Mouse (Mus musculus) cerebellum, postnatal 25 days (tissue): ENCODE results near the gene Fxr1.
A peak's percentile ranks its signal among the peaks of the same experiment; 100 is the strongest.
"Not testable (repeated sequence)": the region's sequence is repeated elsewhere in the genome, so short reads cannot be mapped to it uniquely, and the experiment has no call there.

ENCODE experiments used
- DNase-seq, 2 experiments: peaks; one replicate each; pipeline ENCODE4 v3.0.0; 2021; ENCODE audit warnings: mixed read lengths in 2 of 2

Gene Fxr1

DNA sequence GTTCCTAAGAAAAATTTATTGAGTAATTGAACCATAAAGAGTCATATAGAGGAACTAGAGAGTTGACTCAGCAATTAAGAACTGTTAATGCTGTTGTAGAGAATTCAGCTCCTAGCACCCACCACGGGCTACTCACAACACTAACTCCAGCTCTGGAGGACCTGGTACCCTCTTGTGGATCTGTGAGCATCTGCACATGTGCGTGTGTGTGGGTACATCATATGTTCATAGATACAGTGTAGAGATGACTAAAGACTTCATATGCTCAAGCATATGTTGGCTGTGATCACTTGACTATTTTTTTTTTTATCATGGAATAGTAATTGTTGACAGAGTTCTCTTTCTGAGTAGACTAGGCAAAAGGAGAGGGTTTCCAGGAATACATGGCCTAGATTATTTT lies 42.6 kb downstream of the Fxr1 start:
- DNase-seq, result no peak

DNA sequence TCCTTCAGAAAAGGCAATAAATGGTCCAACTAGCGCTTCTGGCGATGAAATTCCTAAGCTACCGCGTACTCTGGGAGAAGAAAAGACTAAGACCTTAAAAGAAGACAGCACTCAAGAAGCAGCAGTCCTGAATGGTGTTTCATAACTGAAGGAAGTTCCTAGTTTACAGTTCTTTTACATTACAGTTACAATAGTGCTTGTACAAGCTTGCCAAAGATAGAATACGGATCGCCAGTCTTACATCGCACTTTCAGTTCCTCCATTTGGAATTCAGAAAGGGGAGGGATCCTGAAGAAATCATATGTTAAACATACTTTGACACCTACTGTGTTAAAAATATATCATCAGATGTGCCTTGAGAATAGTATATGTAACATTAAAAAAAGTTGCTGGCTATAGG lies 49.2 kb downstream of the Fxr1 start:
- DNase-seq, result not testable (repeated sequence)

DNA sequence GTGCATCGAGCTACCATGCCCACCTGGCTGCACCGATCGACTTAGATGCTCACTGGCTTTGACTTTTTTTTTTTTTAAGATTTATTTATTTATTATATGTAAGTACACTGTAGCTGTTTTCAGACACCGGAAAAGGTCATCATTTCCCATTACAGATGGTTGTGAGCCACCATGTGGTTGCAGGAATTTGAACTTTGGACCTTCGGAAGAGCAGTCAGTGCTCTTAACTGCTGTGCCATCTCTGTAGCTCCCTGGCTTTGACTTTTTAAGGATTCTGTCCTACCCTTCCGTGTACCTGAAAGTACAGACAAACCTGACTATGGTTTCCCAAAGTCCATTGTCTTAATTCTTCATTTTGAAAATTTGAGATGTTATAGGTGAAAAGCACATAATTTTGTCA lies 53.0 kb downstream of the Fxr1 start:
- no peak for DNase-seq

DNA sequence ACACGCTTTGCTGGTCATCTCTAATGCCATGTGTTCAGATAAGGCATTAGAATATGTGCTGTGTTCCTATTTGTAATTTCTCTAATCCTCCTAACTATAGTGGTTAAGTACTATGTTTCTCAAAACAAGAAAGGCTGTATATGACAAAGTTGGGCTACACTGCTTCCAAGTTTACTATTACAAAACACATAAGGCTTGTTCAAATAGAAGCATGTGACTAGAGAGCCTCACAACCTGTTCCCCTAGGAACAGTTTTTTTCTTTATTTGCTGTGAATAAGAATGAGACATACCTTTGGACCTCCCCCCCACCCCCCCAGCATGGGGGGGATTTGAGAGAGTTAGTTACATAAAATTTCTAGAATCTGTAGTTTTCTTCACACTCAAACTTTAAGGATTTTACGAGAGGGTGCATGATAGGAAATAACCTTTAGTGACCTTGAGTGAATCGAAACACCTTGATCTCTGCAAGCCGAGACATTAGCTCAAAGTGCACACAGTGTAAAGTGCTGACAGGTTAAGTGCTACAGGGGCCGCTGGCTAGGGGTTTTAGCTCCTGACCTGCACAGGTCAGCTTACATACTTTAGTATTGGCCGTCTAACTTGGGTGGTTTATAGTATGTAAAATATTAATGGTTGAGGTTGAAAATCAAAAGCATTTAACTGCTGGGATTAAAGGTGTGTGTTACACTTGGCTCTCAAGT lies 56.5 kb downstream of the Fxr1 start:
- no peak for DNase-seq

DNA sequence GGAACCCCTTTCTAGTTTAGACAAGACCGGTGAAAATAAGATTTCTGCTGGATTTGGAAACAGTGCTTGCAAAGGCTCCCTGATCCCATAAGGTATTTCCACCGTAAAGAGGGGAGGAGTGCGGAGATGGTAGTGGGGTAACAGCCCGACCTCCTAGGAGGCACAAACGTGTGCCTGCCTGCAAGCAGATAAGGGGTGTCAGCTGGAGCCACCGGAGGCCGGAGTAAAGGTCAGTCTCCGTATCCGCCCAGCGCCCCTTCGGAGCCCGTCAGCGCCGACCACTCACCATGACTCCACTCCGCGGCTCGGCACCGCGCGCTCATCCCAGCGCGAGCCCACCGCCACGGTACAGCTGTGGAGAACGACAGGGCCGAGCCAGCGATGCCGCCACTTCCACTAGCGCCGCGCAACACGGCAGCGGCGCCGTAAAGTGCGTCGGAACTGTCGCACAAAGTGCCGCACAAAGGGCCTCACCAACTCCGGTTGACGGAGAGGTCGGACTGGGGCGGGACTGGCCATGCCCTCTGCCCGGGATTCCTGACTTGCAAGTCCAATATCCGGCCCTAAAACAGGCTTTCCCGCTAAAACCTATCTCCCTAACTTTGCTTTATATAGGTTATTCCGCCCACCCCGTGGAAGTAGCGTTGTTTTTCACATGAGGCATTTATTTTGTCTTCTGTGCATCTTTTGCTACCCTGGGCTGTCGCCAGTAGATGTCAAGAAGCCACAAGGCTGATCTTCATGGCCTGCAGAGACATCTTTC lies 61.3 kb downstream of the Fxr1 start, which contains the start of gene Dnajc19:
Gene Dnajc19 (minus strand): TSS at position 422 of the 763 bp plus-strand sequence.
- DNase-seq, result peak; percentile 98

DNA sequence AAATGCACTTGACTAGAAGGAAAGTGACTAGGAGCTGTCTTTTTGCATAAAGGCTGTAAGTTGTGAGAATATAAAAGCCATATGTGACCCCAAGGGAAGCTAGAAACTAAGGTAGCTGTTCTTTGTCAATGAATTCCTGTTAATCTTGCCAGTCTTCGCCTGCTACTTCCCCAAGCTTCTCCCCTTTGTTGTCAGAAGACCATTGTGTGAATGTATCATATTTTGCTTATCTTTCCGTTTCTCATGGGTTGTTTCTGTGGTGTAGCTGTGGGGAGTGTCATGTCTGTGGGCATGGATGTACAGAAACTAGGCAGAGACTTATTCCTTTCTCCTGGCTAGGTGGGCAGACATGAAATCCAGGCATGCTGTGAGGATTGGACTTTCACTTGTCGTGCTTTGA lies 62.2 kb downstream of the Fxr1 start:
- no peak for DNase-seq

DNA sequence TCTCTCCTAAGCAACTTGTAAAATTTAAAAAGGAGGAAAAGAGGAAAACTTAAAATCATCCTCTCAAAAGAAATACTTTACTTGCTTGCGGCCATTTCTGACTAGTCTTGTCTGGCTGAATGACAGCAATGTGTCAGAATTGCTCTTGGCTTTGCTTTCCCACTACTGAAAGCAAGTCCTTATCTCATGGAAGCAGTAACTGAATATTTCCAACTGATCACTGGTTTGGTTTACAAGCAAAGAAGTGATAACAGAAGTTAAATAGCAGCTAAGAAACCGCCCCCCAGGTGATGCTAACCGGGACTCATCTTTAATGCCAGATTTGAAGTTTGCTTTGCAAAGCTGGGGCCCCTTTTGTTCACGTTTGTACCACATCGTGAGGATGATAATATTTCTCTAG lies 63.9 kb downstream of the Fxr1 start:
- DNase-seq, result no peak

DNA sequence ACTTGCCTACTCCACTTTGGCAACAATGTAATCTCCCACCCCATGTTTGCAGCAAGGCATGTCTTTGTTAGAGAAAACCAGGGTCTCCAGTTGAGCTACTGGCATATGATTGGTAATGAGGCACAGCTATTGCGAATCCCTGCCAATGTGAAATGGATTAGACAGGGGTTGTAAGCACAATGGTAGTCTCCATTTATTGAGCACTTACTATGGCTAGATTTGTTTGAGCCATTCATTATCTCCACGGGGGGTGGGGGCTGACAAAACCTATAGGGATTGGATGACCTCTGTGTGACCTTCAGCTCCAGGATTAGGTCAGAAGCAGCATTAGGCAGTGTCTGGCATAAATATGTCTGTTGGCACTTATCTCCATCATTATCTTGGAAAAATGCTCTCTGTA lies 83.1 kb downstream of the Fxr1 start:
- DNase-seq, result no peak

DNA sequence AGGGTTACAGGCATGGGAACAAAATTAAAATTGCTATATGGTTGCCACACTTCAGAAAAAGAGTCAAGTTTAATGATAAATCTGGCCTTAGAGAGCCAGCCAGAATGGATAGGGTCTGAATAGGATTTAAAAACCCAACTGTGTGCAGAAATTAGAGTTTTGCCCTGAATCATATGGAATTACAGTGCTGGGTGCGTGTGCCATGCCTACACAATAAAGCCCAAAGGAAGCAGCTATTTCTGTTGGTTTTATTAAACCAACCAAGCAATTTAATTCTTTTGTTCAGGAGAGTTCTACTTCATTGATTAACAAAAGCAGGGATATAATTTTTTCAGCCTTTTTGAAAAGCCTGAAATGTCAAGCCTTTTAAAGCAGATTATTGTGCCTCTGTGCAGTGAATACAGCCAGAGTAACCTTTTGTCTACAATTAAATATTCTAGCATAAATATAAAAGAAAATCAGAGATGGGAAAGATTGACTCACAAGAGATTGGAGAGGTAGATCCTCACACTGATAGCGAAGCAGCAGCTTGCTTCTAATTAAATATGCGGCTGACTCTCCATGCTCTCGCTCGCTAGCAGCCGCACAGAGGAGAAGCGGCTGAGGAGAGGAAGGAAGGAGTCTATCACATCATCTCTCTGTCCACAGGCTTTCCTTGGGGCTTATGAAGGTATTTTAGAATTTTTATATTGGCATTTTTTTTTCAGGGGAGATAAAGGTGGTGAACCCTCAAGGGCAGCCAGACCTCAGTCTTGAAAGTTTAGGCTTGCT lies 84.3 kb downstream of the Fxr1 start:
- DNase-seq, result no peak

DNA sequence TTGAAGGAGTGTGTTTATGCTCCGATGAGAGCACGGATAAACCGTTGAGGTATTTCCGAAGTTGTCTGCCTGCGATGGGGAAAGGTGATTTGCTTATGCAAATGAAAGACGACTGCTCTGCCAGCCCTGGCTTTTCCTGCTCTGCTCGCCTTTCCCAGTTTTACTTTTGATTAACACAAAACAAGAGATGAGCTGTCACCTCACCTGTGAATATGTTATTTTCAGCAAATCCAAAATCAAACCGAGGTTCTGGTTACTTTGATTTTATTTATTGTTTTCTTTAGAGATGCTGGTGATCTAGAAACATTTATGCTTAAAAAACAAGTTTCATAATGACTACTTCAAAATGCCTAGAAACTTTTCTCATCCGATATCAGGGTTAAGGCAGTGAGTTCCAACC lies 86.7 kb downstream of the Fxr1 start:
- DNase-seq, result no peak

DNA sequence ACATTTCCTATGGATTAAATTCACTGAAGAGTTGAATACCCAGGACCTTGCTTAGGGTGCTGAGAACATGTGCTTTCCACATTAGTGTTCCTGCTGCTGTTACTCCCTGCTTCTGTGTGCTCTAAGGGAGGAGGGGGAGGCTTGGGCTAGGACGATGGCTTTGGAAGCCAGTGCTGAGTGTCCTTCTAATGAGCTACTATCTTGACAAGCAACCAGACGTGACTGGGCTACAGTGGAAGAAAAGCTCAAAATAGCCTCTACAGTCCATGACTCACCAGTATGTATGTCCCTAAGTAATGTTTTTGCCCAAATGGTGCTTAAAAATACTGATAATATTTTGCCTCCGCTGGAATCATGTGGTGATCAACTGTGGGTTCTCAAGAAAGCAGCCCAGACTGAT lies 87.9 kb downstream of the Fxr1 start:
- DNase-seq, result no peak

DNA sequence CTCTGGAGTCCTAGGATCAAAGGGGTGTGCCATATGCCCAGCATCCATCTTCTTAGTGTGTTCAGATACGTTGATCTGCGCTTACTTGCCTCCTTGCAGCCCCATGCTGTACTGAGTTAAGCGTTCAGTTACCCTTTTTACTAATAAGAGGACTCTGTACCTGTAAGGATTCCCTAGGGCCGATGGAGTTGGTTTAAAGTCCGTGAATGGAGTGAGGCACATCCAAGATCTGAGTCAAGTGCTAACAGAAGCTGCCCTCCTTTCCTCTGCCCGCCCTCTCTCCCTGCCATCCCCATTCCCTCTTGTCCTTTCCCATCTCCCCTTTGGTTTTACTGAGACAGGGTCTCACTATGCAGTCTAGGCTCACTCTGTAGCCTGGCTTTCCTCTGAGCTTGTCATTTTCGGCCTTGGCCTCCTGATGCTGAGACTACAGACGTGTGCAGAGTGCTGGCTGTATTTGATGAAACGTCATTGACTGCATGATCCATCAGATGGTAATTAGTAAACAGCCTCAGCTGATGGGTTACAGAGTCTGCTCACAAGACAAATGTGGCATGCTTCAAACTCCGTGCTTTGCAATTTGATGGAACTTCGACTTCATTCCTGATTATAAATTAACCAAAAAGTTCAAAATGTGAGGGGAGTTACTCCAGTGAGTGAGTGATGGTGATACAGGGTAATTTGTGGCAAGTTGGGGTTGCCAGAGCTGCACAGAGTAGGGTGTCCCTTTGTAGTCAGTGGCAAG lies 92.4 kb downstream of the Fxr1 start:
- no peak for DNase-seq

DNA sequence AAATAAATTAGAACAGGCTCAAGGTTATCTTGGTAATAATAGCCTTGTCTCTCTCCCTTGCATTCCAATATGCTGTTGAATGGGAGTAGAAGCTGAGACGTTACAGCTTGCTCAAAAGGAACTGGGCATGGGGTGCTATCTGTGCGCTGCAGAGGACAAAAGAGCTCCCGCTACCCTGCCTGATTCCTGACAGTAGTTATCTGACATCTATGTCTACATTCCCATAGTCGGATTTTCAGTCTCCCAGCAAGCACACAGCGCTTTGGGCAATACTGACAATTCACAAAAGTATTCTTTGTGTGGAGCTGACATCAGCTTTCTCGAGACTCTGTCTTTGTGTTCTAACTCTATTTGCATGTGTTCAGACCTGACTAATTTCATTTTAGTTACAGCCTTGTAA lies 96.1 kb downstream of the Fxr1 start:
- DNase-seq, result no peak

DNA sequence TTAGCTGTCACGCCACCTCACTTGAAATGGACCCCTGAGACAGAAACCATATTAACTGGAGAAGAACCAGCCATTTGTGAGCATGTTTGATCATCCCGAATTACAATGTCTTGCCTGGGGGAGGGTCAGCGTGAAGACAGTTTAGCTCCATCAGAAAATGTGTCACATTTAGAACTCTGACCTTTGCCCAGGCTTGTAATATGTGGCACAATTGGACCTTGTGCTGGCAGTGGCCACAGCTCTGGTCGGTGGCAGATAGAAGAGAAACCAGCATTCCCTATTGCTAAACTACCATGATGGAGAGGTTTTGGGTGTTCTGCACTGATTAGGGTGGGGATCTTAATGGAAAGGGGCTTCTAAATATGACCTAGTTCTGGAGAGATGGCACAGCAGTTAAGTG lies 100.1 kb downstream of the Fxr1 start:
- DNase-seq, result no peak
